Mouse (Mus musculus) left cerebral cortex, adult 11 months (tissue): ENCODE results near the gene Syne4.

Source experiments
- DNase-seq: peaks from one replicate; pipeline ENCODE4 v3.0.0; 2022; ENCODE audit warnings: low spot score

Syne4 gene

GRCm38 (mm10) chr7:30296816-30297215, 17.8 kb upstream of the Syne4 start:
- no peak for DNase-seq

- DNase-seq = no peak
Observed at GRCm38 (mm10) chr7:30297266-30297665, 17.3 kb upstream of the Syne4 start.

- no peak for DNase-seq
Observed at GRCm38 (mm10) chr7:30300914-30301313, 13.7 kb upstream of the Syne4 start.

- DNase-seq = no peak
Observed at GRCm38 (mm10) chr7:30306083-30306779, 8.4 kb upstream of the Syne4 start.

GRCm38 (mm10) chr7:30308076-30309005, 6.3 kb upstream of the Syne4 start, which contains the start of gene Alkbh6:
Alkbh6 (plus strand) TSS chr7:30308717.
- DNase-seq = peak; percentile 95

- DNase-seq = no peak
Observed at GRCm38 (mm10) chr7:30309395-30310129, 5.0 kb upstream of the Syne4 start.

GRCm38 (mm10) chr7:30310136-30310535, 4.5 kb upstream of the Syne4 start:
- no peak for DNase-seq

- DNase-seq = no peak
Observed at GRCm38 (mm10) chr7:30313666-30314320, 814 bp upstream of the Syne4 start.

- DNase-seq = no peak
Observed at GRCm38 (mm10) chr7:30315559-30316529, 1.2 kb downstream of the Syne4 start.

- DNase-seq = no peak
Observed at GRCm38 (mm10) chr7:30318142-30318541, 3.5 kb downstream of the Syne4 start.

GRCm38 (mm10) chr7:30320946-30321345, 6.3 kb downstream of the Syne4 start:
- DNase-seq = no peak

- DNase-seq = peak; percentile 55
Observed at GRCm38 (mm10) chr7:30321539-30322284, 7.1 kb downstream of the Syne4 start, which contains the start of gene E130208F15Rik. E130208F15Rik (plus strand) TSS chr7:30321740.

- peak; percentile 97 for DNase-seq
Observed at GRCm38 (mm10) chr7:30322285-30322667, 7.7 kb downstream of the Syne4 start.

GRCm38 (mm10) chr7:30322865-30323264, 8.3 kb downstream of the Syne4 start:
- DNase-seq = no peak

- no peak for DNase-seq
Observed at GRCm38 (mm10) chr7:30323795-30324194, 9.2 kb downstream of the Syne4 start, which contains the start of gene Sdhaf1. Sdhaf1 (minus strand) TSS chr7:30323895.

GRCm38 (mm10) chr7:30324300-30324944, 9.8 kb downstream of the Syne4 start:
- peak; percentile 58 for DNase-seq

GRCm38 (mm10) chr7:30325364-30325763, 10.8 kb downstream of the Syne4 start:
- DNase-seq = no peak

- DNase-seq = no peak
Observed at GRCm38 (mm10) chr7:30326427-30326826, 11.8 kb downstream of the Syne4 start.

GRCm38 (mm10) chr7:30327140-30327539, 12.5 kb downstream of the Syne4 start:
- no peak for DNase-seq
